Mouse (Mus musculus): ENCODE measurements around the gene 4930558C23Rik. TPM values are rescaled to one million over a fixed set of nuclear protein-coding genes. Genes with fewer than 3 reads are reported as not detected.
"Not testable (repeated sequence)": the region's sequence is repeated elsewhere in the genome, so short reads cannot be mapped to it uniquely, and the experiment has no call there.

Gene 4930558C23Rik
- polyA plus RNA-seq, 1 experiment from 2014 or later: not detected

GRCm38 (mm10) chr3:95370101-95370500 lies 32.5 kb downstream of the 4930558C23Rik start:
- Histone ChIP-seq H3K9ac (replicated peaks) (no peak overlapping the region), H3K4me1 (replicated peaks) (no peaks in the 10 kb centered on the region), H3K9me3 (0 out of 2 replicates have a peak, but pooled peaks cover 6% of the 10 kb centered on the region), H3K36me3 (no peaks in the 10 kb centered on the region), H3K4me2 (no peak overlapping the region), H3K27me3 (no peaks in the 10 kb centered on the region), H3K27ac (no peak overlapping the region), H3K4me3 (replicated peaks) (no peak overlapping the region)
- no peak for ATAC-seq (ENCODE audit: insufficient number of reproducible peaks, insufficient read depth, low FRiP score, low TSS enrichment, low read depth)

- H3K27me3 ChIP-seq; ATAC-seq (ENCODE audit: insufficient number of reproducible peaks, insufficient read depth, low FRiP score, low TSS enrichment, low read depth); H3K36me3 ChIP-seq; H3K27ac ChIP-seq; H3K4me1 ChIP-seq (replicated peaks); H3K4me2 ChIP-seq; H3K9me3 ChIP-seq; H3K4me3 ChIP-seq (replicated peaks); H3K9ac ChIP-seq (replicated peaks): not testable (repeated sequence)
- 79% methylated on average over 3 of the region's 3 CpGs for WGBS
Measured at GRCm38 (mm10) chr3:95360276-95360675, 42.4 kb downstream of the 4930558C23Rik start.

DNA sequence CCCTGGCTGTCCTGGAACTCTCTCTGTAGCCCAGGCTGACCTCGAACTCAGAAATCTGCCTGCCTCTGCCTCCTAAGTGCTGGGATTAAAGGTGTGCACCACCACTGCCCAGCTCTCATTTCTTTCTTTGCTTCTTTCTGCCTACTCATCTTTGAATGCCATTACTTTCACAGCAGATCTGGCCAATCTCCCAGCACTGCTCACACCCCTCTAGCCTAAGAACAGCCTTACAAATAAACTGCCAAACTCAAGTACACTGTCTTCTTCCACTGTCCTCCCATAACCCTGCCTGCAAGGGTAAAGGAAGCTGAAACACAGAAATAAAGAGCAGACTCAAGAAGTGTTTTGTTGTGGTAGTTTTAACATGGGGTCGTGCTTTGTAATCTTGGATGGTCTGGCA lies 44.9 kb downstream of the 4930558C23Rik start:
- Histone ChIP-seq H3K4me1 (replicated peaks) (no peaks in the 10 kb centered on the region), H3K9ac (replicated peaks) (no peak overlapping the region), H3K27me3 (no peaks in the 10 kb centered on the region), H3K4me3 (replicated peaks) (no peak overlapping the region), H3K36me3 (peaks cover 15% of the 10 kb centered on the region), H3K4me2 (no peak overlapping the region), H3K9me3 (no peaks in the 10 kb centered on the region), H3K27ac (no peak overlapping the region)
- no peak for ATAC-seq (ENCODE audit: insufficient number of reproducible peaks, insufficient read depth, low FRiP score, low TSS enrichment, low read depth)
- 95% methylated on average over 2 of the region's 2 CpGs for WGBS

GRCm38 (mm10) chr3:95356701-95357449 lies 45.8 kb downstream of the 4930558C23Rik start, which contains the start of gene Setdb1:
Setdb1 (minus strand) TSS chr3:95357202.
- H3K27ac ChIP-seq: peak within 1 kb of the TSS; percentile 53; the same call in 1 of the 2 replicates
- under 1% methylated on average over 31 of the region's 57 CpGs for WGBS
- not testable (repeated sequence) for H3K9me3 ChIP-seq; H3K4me1 ChIP-seq (replicated peaks); H3K27me3 ChIP-seq
- H3K9ac ChIP-seq (replicated peaks): peak within 1 kb of the TSS; percentile 63
- peak within 1 kb of the TSS; percentile 47 for H3K4me2 ChIP-seq
- peak within 1 kb of the TSS; percentile 57 for H3K4me3 ChIP-seq (replicated peaks)
- peak; percentile 91 for ATAC-seq (ENCODE audit: insufficient number of reproducible peaks, insufficient read depth, low FRiP score, low TSS enrichment, low read depth)
- H3K36me3 ChIP-seq: peaks cover 24% of the 10 kb centered on the region

GRCm38 (mm10) chr3:95355911-95356544 lies 46.6 kb downstream of the 4930558C23Rik start:
- H3K27me3 ChIP-seq; ATAC-seq (ENCODE audit: insufficient number of reproducible peaks, insufficient read depth, low FRiP score, low TSS enrichment, low read depth); H3K27ac ChIP-seq; H3K9me3 ChIP-seq; H3K4me1 ChIP-seq (replicated peaks); H3K9ac ChIP-seq (replicated peaks): not testable (repeated sequence)
- Histone ChIP-seq H3K4me2 (peak overlapping the region; percentile 47), H3K4me3 (replicated peaks) (peak overlapping the region; percentile 57), H3K36me3 (peaks cover 32% of the 10 kb centered on the region)
- WGBS: 22% methylated on average over 12 of the region's 19 CpGs

- no peak overlapping the region for H3K4me2 ChIP-seq
- ATAC-seq (ENCODE audit: insufficient number of reproducible peaks, insufficient read depth, low FRiP score, low TSS enrichment, low read depth): no peak
Measured at GRCm38 (mm10) chr3:95349491-95349890, 53.1 kb downstream of the 4930558C23Rik start.

DNA sequence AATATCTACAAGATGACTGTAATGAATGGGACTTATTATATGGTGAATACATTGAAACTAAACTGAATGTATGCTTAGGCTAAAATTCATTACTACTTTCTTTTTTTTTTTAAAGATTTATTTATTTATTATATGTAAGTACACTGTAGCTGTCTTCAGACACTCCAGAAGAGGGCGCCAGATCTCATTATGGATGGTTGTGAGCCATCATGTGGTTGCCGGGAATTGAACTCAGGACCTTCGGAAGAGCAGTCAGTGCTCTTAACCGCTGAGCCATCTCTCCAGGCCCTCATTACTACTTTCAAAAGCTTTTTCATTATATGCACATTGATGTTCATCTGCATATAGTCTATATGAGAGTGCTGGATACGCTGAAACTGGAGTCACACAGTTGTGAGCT lies 54.3 kb downstream of the 4930558C23Rik start:
- H3K4me2 ChIP-seq; H3K27ac ChIP-seq; H3K4me1 ChIP-seq (replicated peaks); H3K9me3 ChIP-seq; H3K27me3 ChIP-seq; ATAC-seq (ENCODE audit: insufficient number of reproducible peaks, insufficient read depth, low FRiP score, low TSS enrichment, low read depth); H3K9ac ChIP-seq (replicated peaks); H3K4me3 ChIP-seq (replicated peaks): not testable (repeated sequence)
- 99% methylated on average over 5 of the region's 5 CpGs for WGBS
- H3K36me3 ChIP-seq: peaks cover 93% of the 10 kb centered on the region

More at GRCm38 (mm10) chr3:95349491-95349890, 53.1 kb downstream of the 4930558C23Rik start:
- peaks cover 91% of the 10 kb centered on the region for H3K36me3 ChIP-seq
- H3K4me1 ChIP-seq (replicated peaks): no peaks in the 10 kb centered on the region
- H3K4me3 ChIP-seq (replicated peaks): no peak overlapping the region
- H3K27ac ChIP-seq: no peak overlapping the region
- no peak overlapping the region for H3K9ac ChIP-seq (replicated peaks)
- H3K9me3 ChIP-seq: peaks cover 7% of the 10 kb centered on the region; the same call in 1 of the 2 replicates
- no peaks in the 10 kb centered on the region for H3K27me3 ChIP-seq

DNA sequence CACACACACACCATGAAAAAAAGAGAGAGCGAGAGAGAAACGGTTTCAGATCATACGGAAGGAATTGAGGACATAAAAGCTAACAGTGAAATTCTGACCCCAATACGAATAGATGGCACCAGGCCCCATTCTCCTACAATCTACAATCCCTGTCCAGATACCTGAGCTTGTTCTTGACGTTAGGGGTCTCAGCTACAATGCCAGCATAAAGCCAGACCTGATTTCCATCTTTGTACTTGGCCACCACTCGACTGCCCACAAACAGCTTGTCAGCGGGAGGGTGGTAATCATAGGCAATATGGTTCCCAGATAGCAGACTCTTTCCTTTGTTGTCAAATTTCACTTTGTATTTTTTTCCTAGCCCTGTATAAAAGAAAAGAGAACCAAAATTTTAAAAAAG lies 56.2 kb downstream of the 4930558C23Rik start:
- Histone ChIP-seq H3K4me2 (no peak overlapping the region), H3K9ac (replicated peaks) (no peak overlapping the region), H3K4me1 (replicated peaks) (no peaks in the 10 kb centered on the region), H3K36me3 (peaks cover 93% of the 10 kb centered on the region), H3K27me3 (no peaks in the 10 kb centered on the region), H3K4me3 (replicated peaks) (no peak overlapping the region), H3K27ac (no peak overlapping the region), H3K9me3 (peaks cover 7% of the 10 kb centered on the region; the same call in 1 of the 2 replicates)
- no peak for ATAC-seq (ENCODE audit: insufficient number of reproducible peaks, insufficient read depth, low FRiP score, low TSS enrichment, low read depth)
- 93% methylated on average over 7 of the region's 7 CpGs for WGBS

DNA sequence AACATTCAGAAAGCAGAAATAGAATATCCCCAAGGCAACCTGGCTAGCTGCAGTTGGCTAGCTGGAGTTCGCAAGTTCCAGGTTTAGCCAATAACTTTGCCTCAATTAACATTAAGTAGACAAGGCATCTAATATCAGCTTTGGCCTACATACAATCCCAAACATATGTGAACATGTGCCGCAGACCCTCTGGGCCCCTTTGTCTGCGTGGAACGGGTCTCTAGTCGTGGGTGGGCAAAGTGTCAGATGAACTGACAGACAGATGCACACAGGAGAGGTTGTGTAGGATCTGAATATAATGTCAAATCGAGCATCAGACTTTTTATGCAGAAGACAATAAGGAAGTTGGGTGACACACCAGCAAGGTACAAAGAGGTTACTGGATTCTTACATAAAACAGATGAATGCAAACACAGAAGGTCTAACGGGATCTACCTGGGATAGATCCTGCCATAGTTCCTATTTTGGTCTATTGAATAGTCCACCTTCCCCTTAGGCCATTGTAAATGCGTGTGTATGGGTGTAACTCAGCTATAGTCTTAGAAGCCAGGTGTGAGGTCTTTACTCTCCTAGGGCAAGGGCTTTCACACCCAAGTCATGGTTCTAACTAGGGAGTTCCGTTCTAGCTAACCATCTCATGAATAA lies 59.2 kb downstream of the 4930558C23Rik start:
- H3K27me3 ChIP-seq; H3K4me3 ChIP-seq (replicated peaks); H3K4me2 ChIP-seq; H3K27ac ChIP-seq; H3K4me1 ChIP-seq (replicated peaks); H3K9me3 ChIP-seq; ATAC-seq (ENCODE audit: insufficient number of reproducible peaks, insufficient read depth, low FRiP score, low TSS enrichment, low read depth); H3K9ac ChIP-seq (replicated peaks): not testable (repeated sequence)
- H3K36me3 ChIP-seq: peaks cover 94% of the 10 kb centered on the region
- WGBS: 96% methylated on average over 9 of the region's 9 CpGs

GRCm38 (mm10) chr3:95338251-95338650 lies 64.4 kb downstream of the 4930558C23Rik start:
- H3K4me1 ChIP-seq (replicated peaks): no peaks in the 10 kb centered on the region
- H3K4me3 ChIP-seq (replicated peaks): no peak overlapping the region
- H3K36me3 ChIP-seq: peaks cover 100% of the 10 kb centered on the region
- 95% methylated on average over 4 of the region's 4 CpGs for WGBS
- no peak overlapping the region for H3K9ac ChIP-seq (replicated peaks)
- ATAC-seq (ENCODE audit: insufficient number of reproducible peaks, insufficient read depth, low FRiP score, low TSS enrichment, low read depth): no peak
- H3K27ac ChIP-seq: no peak overlapping the region
- no peak overlapping the region for H3K4me2 ChIP-seq
- 0 out of 2 replicates have a peak, but pooled peaks cover 3% of the 10 kb centered on the region for H3K9me3 ChIP-seq
- no peaks in the 10 kb centered on the region for H3K27me3 ChIP-seq

- Histone ChIP-seq H3K9me3 (0 out of 2 replicates have a peak, but pooled peaks cover 3% of the 10 kb centered on the region), H3K27ac (no peak overlapping the region), H3K27me3 (no peaks in the 10 kb centered on the region), H3K4me1 (replicated peaks) (no peaks in the 10 kb centered on the region), H3K36me3 (peaks cover 100% of the 10 kb centered on the region), H3K4me2 (no peak overlapping the region), H3K4me3 (replicated peaks) (no peak overlapping the region), H3K9ac (replicated peaks) (no peak overlapping the region)
- no peak for ATAC-seq (ENCODE audit: insufficient number of reproducible peaks, insufficient read depth, low FRiP score, low TSS enrichment, low read depth)
- WGBS: 97% methylated on average over 4 of the region's 4 CpGs
Measured at GRCm38 (mm10) chr3:95337345-95337744, 65.3 kb downstream of the 4930558C23Rik start.
